Mouse (Mus musculus) bone marrow macrophage, adult 2 months (primary cell): Measurements from ENCODE around the gene Anks6.

ENCODE experiments used
- CTCF ChIP-seq: IDR thresholded peaks from 2 replicates; pipeline ENCODE4 v1.5.1; 2012; ENCODE audit warnings: low read depth, mild to moderate bottlenecking, low read length, moderate library complexity
- POLR2A ChIP-seq: IDR thresholded peaks from 2 replicates; pipeline ENCODE4 v1.6.1; 2012; ENCODE audit warnings: mild to moderate bottlenecking, low read depth, low read length, borderline replicate concordance

DNA sequence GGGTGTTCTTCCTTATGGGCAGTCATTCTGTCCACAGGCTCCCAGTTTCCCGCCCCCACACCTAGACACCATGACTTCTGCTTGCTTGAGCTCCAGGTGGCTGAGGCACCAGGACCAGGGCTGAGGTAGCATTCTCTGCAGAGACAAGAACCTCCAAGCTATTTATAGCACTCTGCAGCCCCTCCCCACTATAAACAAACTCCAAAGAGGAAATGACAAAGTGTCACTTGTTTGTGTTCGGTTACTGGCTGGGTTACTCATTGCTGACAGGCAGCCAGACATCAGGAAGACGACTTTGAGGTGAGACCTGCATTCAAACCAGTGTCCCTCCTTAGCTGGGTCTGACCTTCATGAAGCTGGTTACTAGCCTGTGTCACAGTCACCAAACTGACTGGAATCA is 42.1 kb downstream of the Anks6 start:
- no peak for TF ChIP-seq CTCF
- TF ChIP-seq POLR2A = no peak
